Mouse (Mus musculus) C2C12 (cell line): Measurements from ENCODE around the gene Cfap46. TPM values are rescaled to one million over a fixed set of nuclear protein-coding genes. Genes with fewer than 3 reads are reported as not detected.

Experiments
- H3K27me3 ChIP-seq: one replicate; pipeline ENCODE4 v1.6.1; 2011; ENCODE audit not compliant: control insufficient read depth, insufficient read depth, insufficient read length
- H3K36me3 ChIP-seq: one replicate; pipeline ENCODE4 v1.6.1; 2011; ENCODE audit not compliant: control insufficient read depth, insufficient read depth
- H3K4me3 ChIP-seq: one replicate; pipeline ENCODE4 v1.5.1; 2011; ENCODE audit warnings: mild to moderate bottlenecking, control low read depth; ENCODE audit not compliant: poor library complexity, insufficient read depth, severe bottlenecking
- H3K79me2 ChIP-seq: one replicate; pipeline ENCODE4 v1.6.1; 2011; ENCODE audit not compliant: control insufficient read depth, insufficient read depth
- H3K79me3 ChIP-seq: one replicate; pipeline ENCODE4 v1.6.1; 2011; ENCODE audit warnings: low read depth, control low read depth
- H3ac ChIP-seq: one replicate; pipeline ENCODE3; 2011; ENCODE audit warnings: low read depth; ENCODE audit not compliant: control insufficient read depth, insufficient read length
- CEBPB ChIP-seq: IDR thresholded peaks from one replicate; pipeline ENCODE4 v1.6.1; 2011; ENCODE audit warnings: low read depth, mild to moderate bottlenecking, control low read depth, moderate library complexity
- CTCF ChIP-seq: IDR thresholded peaks from one replicate; pipeline ENCODE4 v1.5.1; 2011; ENCODE audit not compliant: control insufficient read depth, insufficient read depth, insufficient read length
- FOSL1 ChIP-seq: IDR thresholded peaks from one replicate; pipeline ENCODE4 v1.8.0; 2011; ENCODE audit warnings: mild to moderate bottlenecking, low read length; ENCODE audit not compliant: poor library complexity, insufficient read depth, severe bottlenecking
- MAX ChIP-seq: IDR thresholded peaks from one replicate; pipeline ENCODE4 v1.6.1; 2011; ENCODE audit warnings: mild to moderate bottlenecking, control low read depth
- MYOD1 ChIP-seq: IDR thresholded peaks from one replicate; pipeline ENCODE4 v1.6.1; 2011; ENCODE audit warnings: low read depth; ENCODE audit not compliant: control insufficient read depth, insufficient read length
- MYOG ChIP-seq: IDR thresholded peaks from one replicate; pipeline ENCODE4 v1.6.1; 2011; ENCODE audit not compliant: control insufficient read depth, insufficient read length; ENCODE audit errors: extremely low read depth
- USF1 ChIP-seq: IDR thresholded peaks from one replicate; pipeline ENCODE4 v1.6.1; 2011; ENCODE audit warnings: low read depth, mild to moderate bottlenecking, control low read depth, moderate library complexity
- polyA plus RNA-seq: library from polyadenylated mRNA; unstranded; fragments of >200 nt; fragmentation: generic; extraction: Trizol; gene quantifications from one replicate; pipeline ENCODE4 v1.2.1, GENCODE M21; 2012; ENCODE audit warnings: missing spikeins

Cfap46 gene
- polyA plus RNA-seq, 1 experiment: 0.15 TPM

DNA sequence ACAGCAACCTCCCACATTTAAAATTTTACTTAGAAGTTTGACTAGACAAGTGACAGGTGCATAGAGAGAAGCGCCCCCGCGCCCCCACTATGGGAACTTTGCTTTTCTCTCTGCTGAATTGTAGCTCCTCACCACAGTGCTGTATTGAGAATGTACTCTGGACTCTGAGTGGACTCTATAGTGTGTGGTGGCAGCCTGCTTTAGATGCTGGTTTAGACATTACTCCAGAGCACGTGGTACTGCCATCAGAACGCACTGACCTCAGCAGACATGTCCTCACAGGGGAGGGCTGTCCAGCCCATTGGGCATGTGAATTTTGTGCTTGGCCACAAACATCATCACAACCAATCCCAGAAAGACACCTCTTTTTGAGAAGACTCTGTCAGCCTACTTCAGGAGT is 112.8 kb downstream of the Cfap46 start:
- Histone ChIP-seq H3K4me3 (no peak overlapping the region), H3K27me3 (no peaks in the 10 kb centered on the region), H3K36me3 (no peaks in the 10 kb centered on the region), H3K79me3 (no peaks in the 10 kb centered on the region), H3ac (no peak overlapping the region), H3K79me2 (no peaks in the 10 kb centered on the region)
- TF ChIP-seq MYOG: no peak
- no peak for TF ChIP-seq USF1
- TF ChIP-seq CTCF: no peak
- TF ChIP-seq CEBPB: no peak

GRCm38 (mm10) chr7:139566533-139566932 is 117.1 kb downstream of the Cfap46 start:
- Histone ChIP-seq H3ac (no peak overlapping the region), H3K36me3 (no peaks in the 10 kb centered on the region), H3K79me2 (no peaks in the 10 kb centered on the region), H3K79me3 (no peaks in the 10 kb centered on the region), H3K4me3 (no peak overlapping the region), H3K27me3 (no peaks in the 10 kb centered on the region)
- no peak for TF ChIP-seq CEBPB
- TF ChIP-seq FOSL1: no peak
- TF ChIP-seq USF1: no peak
- no peak for TF ChIP-seq CTCF
- no peak for TF ChIP-seq MYOG
- no peak for TF ChIP-seq MAX
- no peak for TF ChIP-seq MYOD1

DNA sequence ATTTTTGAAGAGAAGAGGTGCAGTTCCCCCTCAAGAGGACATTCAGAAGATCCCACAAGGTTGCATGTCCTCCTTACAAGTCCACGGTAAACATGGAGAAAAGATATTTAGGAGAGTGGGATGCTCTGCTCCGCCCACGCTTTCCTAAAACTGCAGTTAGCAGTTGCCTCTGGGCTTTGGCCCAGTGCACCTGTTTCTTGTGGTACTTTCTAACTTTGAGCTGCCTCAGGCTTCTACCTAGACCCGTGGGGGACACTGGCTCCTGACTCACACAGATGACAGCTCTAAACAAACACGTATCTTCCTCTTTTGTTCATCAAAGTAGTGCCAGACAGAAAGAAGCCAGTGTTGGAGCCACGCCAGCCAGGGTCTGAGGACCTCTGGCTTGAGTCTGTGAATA is 117.6 kb downstream of the Cfap46 start:
- no peak overlapping the region for H3ac ChIP-seq
- H3K27me3 ChIP-seq: no peaks in the 10 kb centered on the region
- no peaks in the 10 kb centered on the region for H3K79me2 ChIP-seq
- no peak overlapping the region for H3K4me3 ChIP-seq
- H3K36me3 ChIP-seq: no peaks in the 10 kb centered on the region
- no peak for TF ChIP-seq MAX
- TF ChIP-seq FOSL1: no peak
- TF ChIP-seq CEBPB: no peak
- no peak for TF ChIP-seq CTCF
- TF ChIP-seq MYOG: no peak
- no peak for TF ChIP-seq MYOD1
- no peak for TF ChIP-seq USF1
- no peaks in the 10 kb centered on the region for H3K79me3 ChIP-seq

DNA sequence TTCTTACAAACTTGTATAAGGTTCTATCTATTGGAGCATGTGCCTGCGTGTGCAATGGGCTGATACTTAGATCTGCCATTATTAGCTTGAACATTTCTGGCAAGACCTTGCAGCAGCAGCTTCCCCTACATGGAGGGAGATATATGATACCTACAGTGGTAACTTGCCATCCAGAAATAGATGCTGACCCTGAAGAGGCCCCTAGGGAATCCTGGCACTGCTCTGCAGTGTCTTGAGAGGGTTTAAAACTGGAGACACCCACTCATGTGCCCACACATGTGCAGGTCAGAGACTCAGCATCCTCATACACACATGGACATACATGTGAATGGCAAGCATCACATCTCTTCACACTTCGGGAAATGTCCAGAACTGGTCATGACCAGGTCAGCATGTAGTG is 119.5 kb downstream of the Cfap46 start:
- Histone ChIP-seq H3K27me3 (no peaks in the 10 kb centered on the region), H3K36me3 (no peaks in the 10 kb centered on the region), H3K79me3 (no peaks in the 10 kb centered on the region), H3K79me2 (no peaks in the 10 kb centered on the region), H3K4me3 (no peak overlapping the region), H3ac (no peak overlapping the region)
- no peak for TF ChIP-seq CEBPB
- TF ChIP-seq MYOD1: no peak
- TF ChIP-seq FOSL1: no peak
- no peak for TF ChIP-seq CTCF
- TF ChIP-seq MYOG: no peak

DNA sequence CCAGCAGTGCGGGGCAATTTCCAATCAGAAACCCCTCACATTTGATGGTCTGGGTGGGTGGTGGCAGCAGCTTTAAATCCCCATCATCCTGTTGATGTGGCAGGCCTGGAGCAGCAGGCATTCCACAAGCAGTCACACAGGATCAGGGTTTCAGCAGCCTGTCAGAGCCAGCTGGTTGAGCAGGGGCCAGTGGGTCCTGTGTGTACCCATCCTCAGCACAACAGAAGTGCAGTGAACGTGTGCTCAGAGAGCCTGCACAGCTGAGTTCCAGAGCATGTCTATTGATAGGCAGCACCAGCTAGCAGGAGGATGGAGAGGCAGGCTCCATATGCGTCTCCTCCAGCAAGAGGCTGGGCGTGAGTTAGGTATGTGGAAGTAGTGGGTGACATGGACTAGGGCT is 120.2 kb downstream of the Cfap46 start:
- Histone ChIP-seq H3K4me3 (no peak overlapping the region), H3K27me3 (no peaks in the 10 kb centered on the region), H3K79me3 (no peaks in the 10 kb centered on the region), H3ac (no peak overlapping the region), H3K79me2 (no peaks in the 10 kb centered on the region), H3K36me3 (no peaks in the 10 kb centered on the region)
- TF ChIP-seq MAX (no peak), MYOG (no peak), CEBPB (no peak), CTCF (no peak), MYOD1 (no peak), USF1 (no peak), FOSL1 (no peak)

DNA sequence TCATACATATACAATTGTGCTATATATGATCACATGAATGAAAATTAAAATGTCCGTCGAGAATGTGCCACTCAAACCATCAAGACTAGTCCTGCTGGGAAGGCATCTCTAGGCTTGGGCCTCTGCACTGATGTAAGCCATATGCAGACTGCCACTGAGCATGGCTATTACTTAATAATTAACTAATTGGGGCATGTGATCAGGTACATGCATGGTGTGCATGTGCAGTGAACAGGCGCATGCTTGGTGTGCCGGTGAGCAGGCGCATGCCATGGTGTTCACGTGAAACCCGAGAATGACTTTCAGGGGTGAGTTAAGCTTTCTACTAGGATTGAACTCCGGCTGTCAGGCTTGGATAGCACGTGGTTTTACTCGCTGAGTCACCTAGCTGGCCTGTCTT is 124.0 kb downstream of the Cfap46 start:
- no peak overlapping the region for H3ac ChIP-seq
- TF ChIP-seq MYOD1 (no peak), CTCF (no peak), MAX (no peak), USF1 (no peak), CEBPB (no peak), FOSL1 (no peak), MYOG (no peak)
- H3K27me3 ChIP-seq: no peaks in the 10 kb centered on the region
- no peaks in the 10 kb centered on the region for H3K36me3 ChIP-seq
- no peaks in the 10 kb centered on the region for H3K79me2 ChIP-seq
- H3K4me3 ChIP-seq: no peak overlapping the region
- no peaks in the 10 kb centered on the region for H3K79me3 ChIP-seq
